Mouse (Mus musculus) ES-E14 (cell line): ENCODE measurements at regions not wholly inside any gene's neighbourhood (a gene's known extent, or its start where the extent isn't known, plus 50 kb on each side); places are given as distances from the start of the nearest gene placed in this dataset.

ENCODE experiments used
- DNase-seq: peaks from one replicate; pipeline ENCODE4 v3.0.0-alpha.2; 2013; ENCODE audit warnings: low read depth, low spot score
- H3K27ac ChIP-seq: 2 replicates; pipeline ENCODE4 v1.5.1; 2012; ENCODE audit warnings: low read depth, mild to moderate bottlenecking, low read length, moderate library complexity, mixed read lengths; ENCODE audit not compliant: poor library complexity, insufficient read depth, severe bottlenecking
- H3K36me3 ChIP-seq: 2 replicates; pipeline ENCODE4 v1.6.1; 2012; ENCODE audit warnings: mild to moderate bottlenecking, low read length, moderate library complexity, mixed read lengths; ENCODE audit not compliant: control insufficient read depth, poor library complexity, insufficient read depth, severe bottlenecking
- H3K4me1 ChIP-seq, 2 experiments: fragments of 150-350 bp in 1 of 2; sonication (generic) in 1 of 2; 2 replicates each; pipeline ENCODE4 v1.6.1; 2012; ENCODE audit warnings: low read length in 2 of 2, mild to moderate bottlenecking in 1 of 2, mixed read lengths in 1 of 2; ENCODE audit not compliant: control insufficient read depth in 2 of 2, insufficient read depth in 2 of 2, poor library complexity in 1 of 2
- H3K4me3 ChIP-seq, 2 experiments: fragments of 150-350 bp in 1 of 2; sonication (generic) in 1 of 2; 2 replicates each; pipeline ENCODE4 v1.5.1; 2012; ENCODE audit warnings: low read length in 2 of 2, low read depth in 1 of 2, mild to moderate bottlenecking in 1 of 2, mixed read lengths in 1 of 2; ENCODE audit not compliant: insufficient read depth in 1 of 2, poor library complexity in 1 of 2, severe bottlenecking in 1 of 2
- H3K9ac ChIP-seq: 2 replicates; pipeline ENCODE4 v1.6.1; 2012; ENCODE audit warnings: low read depth, mild to moderate bottlenecking, low read length, mixed read lengths; ENCODE audit not compliant: poor library complexity, insufficient read depth, severe bottlenecking
- H3K9me3 ChIP-seq: fragments of 150-350 bp; sonication (generic); 2 replicates; pipeline ENCODE4 v1.6.1; 2012; ENCODE audit warnings: low read depth, mild to moderate bottlenecking, low read length; ENCODE audit not compliant: control insufficient read depth, insufficient read depth
- CHD2 ChIP-seq: IDR thresholded peaks from 2 replicates; pipeline ENCODE4 v1.6.1; 2014; ENCODE audit warnings: mild to moderate bottlenecking, low read depth, low read length, inconsistent platforms
- HCFC1 ChIP-seq: IDR thresholded peaks from 2 replicates; pipeline ENCODE4 v1.6.1; 2012; ENCODE audit warnings: low read length, inconsistent platforms, borderline replicate concordance; ENCODE audit not compliant: insufficient read depth
- MAFK ChIP-seq: IDR thresholded peaks from 2 replicates; pipeline ENCODE4 v1.6.1; 2014; ENCODE audit warnings: mild to moderate bottlenecking, low read depth, low read length, inconsistent platforms; ENCODE audit not compliant: insufficient read depth
- ZC3H11A ChIP-seq: IDR thresholded peaks from 2 replicates; pipeline ENCODE4 v1.6.1; 2012; ENCODE audit warnings: low read depth, mild to moderate bottlenecking, inconsistent platforms, low read length, borderline replicate concordance
- ZNF384 ChIP-seq: IDR thresholded peaks from 2 replicates; pipeline ENCODE4 v1.6.1; 2012; ENCODE audit warnings: low read depth, low read length, inconsistent platforms
- in situ Hi-C, 2 experiments: fragments of 600-800 bp; cut with MboI; formaldehyde crosslinking; loops; one replicate each; pipeline ENCODE4 v1.15.1; 2025; ENCODE audit warnings: low sequenced_read_pairs in 2 of 2, inconsistent platforms in 1 of 2; ENCODE audit not compliant: unreplicated experiment in 2 of 2

- in situ Hi-C loops, result no loop called here
- Histone ChIP-seq H3K4me1 (no peaks in the 10 kb centered on the region), H3K4me3 (no peak overlapping the region), H3K36me3 (no peaks in the 10 kb centered on the region), H3K27ac (no peak overlapping the region), H3K9me3 (no peaks in the 10 kb centered on the region), H3K9ac (no peak overlapping the region)
- no peak for DNase-seq
- TF ChIP-seq CHD2, result no peak
- no peak for TF ChIP-seq ZC3H11A
Observed at GRCm38 (mm10) chr14:97101090-97101675, 582.3 kb upstream of the Klhl1 start.

- H3K4me1 ChIP-seq, result no peaks in the 10 kb centered on the region
- DNase-seq, result no peak
- H3K9ac ChIP-seq, result no peak overlapping the region
- no peak overlapping the region for H3K27ac ChIP-seq
- TF ChIP-seq ZNF384 (no peak), ZC3H11A (no peak), HCFC1 (no peak), MAFK (no peak), CHD2 (no peak)
- H3K4me3 ChIP-seq, result no peak overlapping the region
- in situ Hi-C loops, result no loop called here
- no peaks in the 10 kb centered on the region for H3K9me3 ChIP-seq
- H3K36me3 ChIP-seq, result no peaks in the 10 kb centered on the region
Observed at GRCm38 (mm10) chr14:97093389-97093788, 574.5 kb upstream of the Klhl1 start.

GRCm38 (mm10) chr14:97088863-97089262 is 570.0 kb upstream of the Klhl1 start:
- H3K9ac ChIP-seq, result no peak overlapping the region
- H3K9me3 ChIP-seq, result no peaks in the 10 kb centered on the region
- no peak overlapping the region for H3K4me3 ChIP-seq
- DNase-seq, result no peak
- H3K27ac ChIP-seq, result no peak overlapping the region
- in situ Hi-C loops, result no loop called here
- H3K4me1 ChIP-seq, result no peaks in the 10 kb centered on the region
- TF ChIP-seq CHD2, result no peak
- no peak for TF ChIP-seq MAFK
- no peak for TF ChIP-seq ZNF384
- no peak for TF ChIP-seq HCFC1
- no peak for TF ChIP-seq ZC3H11A
- no peaks in the 10 kb centered on the region for H3K36me3 ChIP-seq

- Histone ChIP-seq H3K36me3 (no peaks in the 10 kb centered on the region), H3K9ac (no peak overlapping the region), H3K27ac (no peak overlapping the region), H3K4me3 (no peak overlapping the region), H3K4me1 (no peaks in the 10 kb centered on the region), H3K9me3 (no peaks in the 10 kb centered on the region)
- DNase-seq, result no peak
- no peak for TF ChIP-seq HCFC1
- TF ChIP-seq ZNF384, result no peak
- no peak for TF ChIP-seq ZC3H11A
- no peak for TF ChIP-seq MAFK
- TF ChIP-seq CHD2, result no peak
- in situ Hi-C loops, result no loop called here
Observed at GRCm38 (mm10) chr14:97087346-97087745, 568.4 kb upstream of the Klhl1 start.

- Histone ChIP-seq H3K4me1 (no peaks in the 10 kb centered on the region), H3K27ac (no peak overlapping the region), H3K4me3 (no peak overlapping the region), H3K36me3 (no peaks in the 10 kb centered on the region), H3K9me3 (no peaks in the 10 kb centered on the region), H3K9ac (no peak overlapping the region)
- no peak for DNase-seq
- in situ Hi-C loops, result no loop called here
- TF ChIP-seq MAFK (no peak), ZC3H11A (no peak), HCFC1 (no peak), ZNF384 (no peak), CHD2 (no peak)
Observed at GRCm38 (mm10) chr14:97086363-97087309, 567.7 kb upstream of the Klhl1 start.
